Mouse (Mus musculus) neural tube, embryonic 12.5 days (tissue): ENCODE measurements around the gene Ube2e3. TPM values are rescaled to one million over a fixed set of nuclear protein-coding genes. Genes with fewer than 3 reads are reported as not detected.

Experiments used
- ATAC-seq: fragments of 200-750 bp; cut with Nextera tagmentation; 2 replicates; pipeline ENCODE4 v1.8.0; 2017; ENCODE audit warnings: low read depth, mild to moderate bottlenecking, moderate TSS enrichment, moderate library complexity; ENCODE audit not compliant: low FRiP score
- H3K27ac ChIP-seq: fragments of 300-500 bp; sonication (generic); 2 replicates; pipeline ENCODE4 v1.5.1; 2016
- H3K27me3 ChIP-seq: fragments of 300-500 bp; sonication (generic); replicated peaks from 2 replicates; pipeline ENCODE4 v1.6.1; 2016; ENCODE audit warnings: mild to moderate bottlenecking
- H3K36me3 ChIP-seq: fragments of 300-500 bp; sonication (generic); 2 replicates; pipeline ENCODE4 v1.6.1; 2016; ENCODE audit warnings: mild to moderate bottlenecking
- H3K4me1 ChIP-seq: fragments of 300-500 bp; sonication (generic); 2 replicates; pipeline ENCODE4 v1.6.1; 2016
- H3K4me2 ChIP-seq: fragments of 300-500 bp; sonication (generic); replicated peaks from 2 replicates; pipeline ENCODE4 v1.6.1; 2016; ENCODE audit warnings: mild to moderate bottlenecking
- H3K4me3 ChIP-seq: fragments of 300-500 bp; sonication (generic); 2 replicates; pipeline ENCODE4 v1.5.1; 2016
- H3K9ac ChIP-seq: fragments of 300-500 bp; sonication (generic); 2 replicates; pipeline ENCODE4 v1.6.1; 2016; ENCODE audit warnings: mild to moderate bottlenecking
- H3K9me3 ChIP-seq: fragments of 300-500 bp; sonication (generic); 2 replicates; pipeline ENCODE4 v1.6.1; 2016; ENCODE audit warnings: mild to moderate bottlenecking
- WGBS: fragments of 180-500 bp; shearing (Covaris S2); methylation state at CpG from one replicate; pipeline ENCODE4 v1.1.7; 2016; 5-methylcytosine and 5-hydroxymethylcytosine counted together
- polyA plus RNA-seq: library from polyadenylated mRNA; unstranded; fragments of >200 nt; fragmentation: Nextera tagmentation; extraction: Ambion mirVana; gene quantifications from 2 replicates; pipeline ENCODE4 v1.2.1, GENCODE M21; 2016

Gene Ube2e3
- polyA plus RNA-seq = 252 and 265 TPM in 2 replicates

- H3K9ac ChIP-seq = peak within 1 kb of the TSS; percentile 97
- WGBS = 21% methylated on average over 14 of the region's 14 CpGs
Observed at GRCm38 (mm10) chr2:78867726-78868510, at the start of gene Ube2e3. Gene Ube2e3 (plus strand): TSS chr2:78868124.

GRCm38 (mm10) chr2:78829887-78830286, 38.0 kb upstream of the Ube2e3 start:
- no peak for ATAC-seq

More at GRCm38 (mm10) chr2:78867726-78868510, at the start of gene Ube2e3:
- no peaks in the 10 kb centered on the region for H3K9me3 ChIP-seq
- peak within 1 kb of the TSS; percentile 71 for H3K4me2 ChIP-seq
- ATAC-seq = no peak
- peaks cover 13% of the 10 kb centered on the region for H3K4me1 ChIP-seq
- H3K27me3 ChIP-seq = no peaks in the 10 kb centered on the region
- peak within 1 kb of the TSS; percentile 97 for H3K27ac ChIP-seq
- no peaks in the 10 kb centered on the region for H3K36me3 ChIP-seq
- peak within 1 kb of the TSS; percentile 86 for H3K4me3 ChIP-seq

GRCm38 (mm10) chr2:78841494-78842224, 26.3 kb upstream of the Ube2e3 start:
- Histone ChIP-seq H3K36me3 (no peaks in the 10 kb centered on the region), H3K27me3 (no peaks in the 10 kb centered on the region), H3K27ac (no peak overlapping the region), H3K9me3 (no peaks in the 10 kb centered on the region), H3K4me3 (no peak overlapping the region), H3K9ac (no peak overlapping the region), H3K4me2 (no peak overlapping the region), H3K4me1 (no peaks in the 10 kb centered on the region)
- WGBS = 90% methylated on average over 7 of the region's 7 CpGs
- no peak for ATAC-seq

More at GRCm38 (mm10) chr2:78829887-78830286, 38.0 kb upstream of the Ube2e3 start:
- Histone ChIP-seq H3K36me3 (no peaks in the 10 kb centered on the region), H3K4me2 (no peak overlapping the region), H3K9me3 (no peaks in the 10 kb centered on the region), H3K4me1 (no peaks in the 10 kb centered on the region), H3K4me3 (no peak overlapping the region), H3K9ac (no peak overlapping the region), H3K27me3 (no peaks in the 10 kb centered on the region), H3K27ac (no peak overlapping the region)
- WGBS = 98% methylated on average over 3 of the region's 3 CpGs

- no peak overlapping the region for H3K27ac ChIP-seq
- WGBS = 84% methylated on average over 5 of the region's 5 CpGs
- no peaks in the 10 kb centered on the region for H3K4me1 ChIP-seq
- H3K27me3 ChIP-seq = no peaks in the 10 kb centered on the region
- no peaks in the 10 kb centered on the region for H3K36me3 ChIP-seq
- H3K9ac ChIP-seq = no peak overlapping the region
- no peaks in the 10 kb centered on the region for H3K9me3 ChIP-seq
- H3K4me2 ChIP-seq = no peak overlapping the region
- no peak for ATAC-seq
- H3K4me3 ChIP-seq = no peak overlapping the region
Observed at GRCm38 (mm10) chr2:78844365-78844764, 23.6 kb upstream of the Ube2e3 start.

- Histone ChIP-seq H3K4me3 (no peak overlapping the region), H3K27ac (no peak overlapping the region), H3K4me2 (no peak overlapping the region), H3K9ac (no peak overlapping the region), H3K36me3 (no peaks in the 10 kb centered on the region), H3K27me3 (no peaks in the 10 kb centered on the region), H3K9me3 (no peaks in the 10 kb centered on the region), H3K4me1 (no peaks in the 10 kb centered on the region)
- no peak for ATAC-seq
- whole genome bisulfite sequencing = 89% methylated on average over 12 of the region's 12 CpGs
Observed at GRCm38 (mm10) chr2:78845274-78845673, 22.6 kb upstream of the Ube2e3 start.

GRCm38 (mm10) chr2:78845717-78846116, 22.2 kb upstream of the Ube2e3 start:
- H3K9ac ChIP-seq = no peak overlapping the region
- H3K4me2 ChIP-seq = no peak overlapping the region
- no peak for ATAC-seq
- no peaks in the 10 kb centered on the region for H3K36me3 ChIP-seq
- H3K4me3 ChIP-seq = no peak overlapping the region
- no peaks in the 10 kb centered on the region for H3K9me3 ChIP-seq
- 87% methylated on average over 10 of the region's 10 CpGs for WGBS
- no peak overlapping the region for H3K27ac ChIP-seq
- no peaks in the 10 kb centered on the region for H3K27me3 ChIP-seq
- no peaks in the 10 kb centered on the region for H3K4me1 ChIP-seq

GRCm38 (mm10) chr2:78854315-78854714, 13.6 kb upstream of the Ube2e3 start:
- no peaks in the 10 kb centered on the region for H3K9me3 ChIP-seq
- H3K27ac ChIP-seq = no peak overlapping the region
- no peak for ATAC-seq
- no peaks in the 10 kb centered on the region for H3K36me3 ChIP-seq
- H3K27me3 ChIP-seq = no peaks in the 10 kb centered on the region
- H3K4me1 ChIP-seq = no peaks in the 10 kb centered on the region
- 83% methylated on average over 8 of the region's 8 CpGs for WGBS
- H3K9ac ChIP-seq = no peak overlapping the region
- no peak overlapping the region for H3K4me3 ChIP-seq
- H3K4me2 ChIP-seq = no peak overlapping the region

GRCm38 (mm10) chr2:78858628-78859027, 9.3 kb upstream of the Ube2e3 start:
- Histone ChIP-seq H3K27ac (no peak overlapping the region), H3K36me3 (no peaks in the 10 kb centered on the region)
- 86% methylated on average over 6 of the region's 6 CpGs for WGBS

GRCm38 (mm10) chr2:78859266-78860087, 8.4 kb upstream of the Ube2e3 start:
- Histone ChIP-seq H3K4me3 (no peak overlapping the region), H3K36me3 (no peaks in the 10 kb centered on the region), H3K4me2 (no peak overlapping the region), H3K4me1 (no peaks in the 10 kb centered on the region), H3K9me3 (no peaks in the 10 kb centered on the region), H3K27me3 (no peaks in the 10 kb centered on the region), H3K9ac (no peak overlapping the region), H3K27ac (no peak overlapping the region)
- no peak for ATAC-seq
- WGBS = 77% methylated on average over 12 of the region's 12 CpGs

More at GRCm38 (mm10) chr2:78858628-78859027, 9.3 kb upstream of the Ube2e3 start:
- H3K9me3 ChIP-seq = no peaks in the 10 kb centered on the region
- H3K27me3 ChIP-seq = no peaks in the 10 kb centered on the region
- no peak overlapping the region for H3K4me2 ChIP-seq
- ATAC-seq = no peak
- no peaks in the 10 kb centered on the region for H3K4me1 ChIP-seq
- H3K9ac ChIP-seq = no peak overlapping the region
- H3K4me3 ChIP-seq = no peak overlapping the region

GRCm38 (mm10) chr2:78860088-78860372, 7.9 kb upstream of the Ube2e3 start:
- ATAC-seq = no peak
- 85% methylated on average over 3 of the region's 3 CpGs for WGBS

GRCm38 (mm10) chr2:78864116-78864515, 3.8 kb upstream of the Ube2e3 start:
- Histone ChIP-seq H3K27ac (no peak overlapping the region), H3K4me3 (no peak overlapping the region), H3K36me3 (no peaks in the 10 kb centered on the region), H3K9ac (no peak overlapping the region), H3K27me3 (no peaks in the 10 kb centered on the region), H3K4me1 (no peaks in the 10 kb centered on the region), H3K9me3 (no peaks in the 10 kb centered on the region), H3K4me2 (no peak overlapping the region)
- 92% methylated on average over 3 of the region's 3 CpGs for WGBS
- ATAC-seq = no peak

More at GRCm38 (mm10) chr2:78860088-78860372, 7.9 kb upstream of the Ube2e3 start:
- Histone ChIP-seq H3K4me1 (no peaks in the 10 kb centered on the region), H3K9ac (no peak overlapping the region), H3K27me3 (no peaks in the 10 kb centered on the region), H3K36me3 (no peaks in the 10 kb centered on the region), H3K4me2 (no peak overlapping the region), H3K27ac (no peak overlapping the region), H3K4me3 (no peak overlapping the region), H3K9me3 (no peaks in the 10 kb centered on the region)

GRCm38 (mm10) chr2:78864866-78865265, 3.1 kb upstream of the Ube2e3 start:
- 68% methylated on average over 5 of the region's 5 CpGs for WGBS
- Histone ChIP-seq H3K27ac (no peak overlapping the region), H3K4me1 (no peaks in the 10 kb centered on the region), H3K9ac (no peak overlapping the region), H3K27me3 (no peaks in the 10 kb centered on the region), H3K4me3 (no peak overlapping the region), H3K4me2 (no peak overlapping the region), H3K9me3 (no peaks in the 10 kb centered on the region), H3K36me3 (no peaks in the 10 kb centered on the region)
- no peak for ATAC-seq
